Mouse (Mus musculus) bone marrow, adult 2 months (tissue): ENCODE measurements around the gene Sap30bp.

Experiments
- CTCF ChIP-seq: fragments of 200-500 bp; IDR thresholded peaks from 2 replicates; pipeline ENCODE4 v1.5.1; 2011; ENCODE audit warnings: low read length, control low read depth; ENCODE audit not compliant: control insufficient read depth, insufficient read depth
- POLR2A ChIP-seq: fragments of 200-500 bp; IDR thresholded peaks from 2 replicates; pipeline ENCODE4 v1.6.1; 2011; ENCODE audit warnings: low read depth, mild to moderate bottlenecking, control low read depth, low read length, borderline replicate concordance; ENCODE audit not compliant: control insufficient read depth

DNA sequence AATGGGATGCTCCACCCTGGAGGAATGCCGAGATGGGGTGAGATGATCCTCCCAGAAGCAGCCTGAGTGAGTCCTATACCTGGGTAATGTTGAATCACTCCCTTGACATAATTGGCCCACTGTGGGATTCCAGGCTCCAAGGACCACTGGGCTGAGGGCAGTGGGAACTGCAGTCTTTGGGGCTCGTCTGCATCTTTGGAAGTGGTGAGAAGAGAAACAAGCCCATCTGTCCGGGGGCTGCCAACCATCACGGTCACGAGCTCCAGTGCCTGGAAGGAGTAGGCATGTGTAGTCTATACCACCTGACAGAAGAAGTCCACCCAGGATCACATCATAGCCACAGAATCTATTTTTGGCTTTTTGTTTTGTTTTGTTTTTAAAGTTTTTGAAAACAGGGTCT, 77.9 kb downstream of the Sap30bp start:
- TF ChIP-seq CTCF: no peak
- no peak for TF ChIP-seq POLR2A
